Mouse (Mus musculus): Measurements from ENCODE around the gene Ica1.

The Ica1 gene

GRCm38 (mm10) chr6:8742449-8742848 lies 35.8 kb downstream of the Ica1 start:
- DNase-seq (ENCODE audit: low read depth, low spot score), result no peak

- no peak for DNase-seq (ENCODE audit: low read depth, low spot score)
Measured at GRCm38 (mm10) chr6:8741659-8742058, 36.6 kb downstream of the Ica1 start.

- DNase-seq (ENCODE audit: low read depth, low spot score), result no peak
Measured at GRCm38 (mm10) chr6:8740092-8740491, 38.2 kb downstream of the Ica1 start.

- no peak for DNase-seq (ENCODE audit: low read depth, low spot score)
Measured at GRCm38 (mm10) chr6:8738396-8738795, 39.9 kb downstream of the Ica1 start.

- no peak for DNase-seq (ENCODE audit: low read depth, low spot score)
Measured at GRCm38 (mm10) chr6:8736493-8736820, 41.8 kb downstream of the Ica1 start.

GRCm38 (mm10) chr6:8735657-8736492 lies 42.4 kb downstream of the Ica1 start:
- peak; percentile 66 for DNase-seq (ENCODE audit: low read depth, low spot score)

- DNase-seq (ENCODE audit: low read depth, low spot score), result no peak
Measured at GRCm38 (mm10) chr6:8735044-8735443, 43.2 kb downstream of the Ica1 start.

GRCm38 (mm10) chr6:8732492-8732891 lies 45.8 kb downstream of the Ica1 start:
- DNase-seq (ENCODE audit: low read depth, low spot score), result no peak

GRCm38 (mm10) chr6:8731656-8732191 lies 46.6 kb downstream of the Ica1 start:
- no peak for DNase-seq (ENCODE audit: low read depth, low spot score)

- DNase-seq (ENCODE audit: low read depth, low spot score), result no peak
Measured at GRCm38 (mm10) chr6:8730433-8730832, 47.9 kb downstream of the Ica1 start.

GRCm38 (mm10) chr6:8727806-8728205 lies 50.5 kb downstream of the Ica1 start:
- no peak for DNase-seq (ENCODE audit: low read depth, low spot score)

GRCm38 (mm10) chr6:8725610-8726009 lies 52.7 kb downstream of the Ica1 start:
- no peak for DNase-seq (ENCODE audit: low read depth, low spot score)

GRCm38 (mm10) chr6:8719692-8720091 lies 58.6 kb downstream of the Ica1 start:
- no peak for DNase-seq (ENCODE audit: low read depth, low spot score)

GRCm38 (mm10) chr6:8717967-8718366 lies 60.3 kb downstream of the Ica1 start:
- DNase-seq (ENCODE audit: low read depth, low spot score), result no peak

GRCm38 (mm10) chr6:8716539-8716938 lies 61.7 kb downstream of the Ica1 start:
- no peak for DNase-seq (ENCODE audit: low read depth, low spot score)

GRCm38 (mm10) chr6:8711246-8711645 lies 67.0 kb downstream of the Ica1 start:
- DNase-seq (ENCODE audit: low read depth, low spot score), result no peak

- DNase-seq (ENCODE audit: low read depth, low spot score), result no peak
Measured at GRCm38 (mm10) chr6:8694636-8695514, 83.4 kb downstream of the Ica1 start.

- no peak for DNase-seq (ENCODE audit: low read depth, low spot score)
Measured at GRCm38 (mm10) chr6:8693926-8694635, 84.2 kb downstream of the Ica1 start.

GRCm38 (mm10) chr6:8693141-8693881 lies 85.0 kb downstream of the Ica1 start:
- no peak for DNase-seq (ENCODE audit: low read depth, low spot score)

GRCm38 (mm10) chr6:8691199-8691975 lies 86.9 kb downstream of the Ica1 start:
- DNase-seq (ENCODE audit: low read depth, low spot score), result no peak

All from brain, embryonic 18.5 days (tissue).